Mouse (Mus musculus): ENCODE measurements around the gene Wnk4. TPM values are rescaled to one million over a fixed set of nuclear protein-coding genes. Genes with fewer than 3 reads are reported as not detected.
A peak's percentile ranks its signal among the peaks of the same experiment; 100 is the strongest.

The Wnk4 gene
- polyA plus RNA-seq, 2 experiments: 5.3 to 6.4 TPM

DNA sequence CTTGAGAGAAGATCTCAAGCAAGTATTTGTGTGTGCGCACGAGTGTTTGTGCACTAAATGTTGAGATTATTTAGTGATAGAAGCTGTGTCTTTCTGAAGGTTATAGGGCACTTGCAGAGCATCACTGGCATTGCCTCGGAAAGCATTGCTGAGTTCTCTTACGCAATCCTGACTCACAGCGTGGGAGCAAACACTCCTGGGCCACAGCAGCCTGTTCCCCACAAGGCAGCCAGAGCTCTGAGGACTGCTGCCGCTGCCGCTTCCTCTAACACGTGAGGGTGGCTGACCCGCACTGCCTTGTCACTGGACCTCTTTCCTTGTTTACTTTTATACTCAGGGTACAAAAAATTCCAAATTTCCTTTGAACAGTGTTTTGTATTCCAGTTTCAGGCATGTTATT, 26.9 kb downstream of the Wnk4 start:
- H3K27ac ChIP-seq: no peak overlapping the region
- H3K36me3 ChIP-seq (replicated peaks; ENCODE audit: control insufficient read depth, insufficient read depth, low read depth): peaks cover 46% of the 10 kb centered on the region

DNA sequence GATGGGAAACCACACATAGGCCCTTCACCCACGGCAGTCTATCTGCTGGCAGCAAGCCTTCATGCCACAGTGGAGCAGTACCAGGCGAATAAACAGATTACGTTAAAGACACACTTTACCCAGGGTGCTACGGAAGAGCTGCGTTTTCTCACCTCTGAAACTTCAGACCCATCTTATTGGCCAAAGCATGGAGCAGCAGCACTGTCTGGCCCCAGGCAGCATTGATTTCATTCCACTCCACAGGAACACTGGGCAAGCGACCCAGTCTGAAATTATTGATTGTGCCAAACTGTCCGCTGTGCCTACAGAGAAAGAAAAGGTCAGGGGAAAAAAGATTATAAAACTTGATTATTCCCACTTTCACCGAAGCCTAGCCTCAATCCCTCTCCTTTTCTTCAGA, 30.9 kb downstream of the Wnk4 start:
- no peak overlapping the region for H3K27ac ChIP-seq
- H3K9me3 ChIP-seq (ENCODE audit: control insufficient read depth, low read length): no peaks in the 10 kb centered on the region
- no peak overlapping the region for H3K4me3 ChIP-seq (ENCODE audit: insufficient read depth in 1 of 2, low read depth in 2 of 2, low read length in 2 of 2)
- 83% methylated on average over 8 of the region's 8 CpGs for WGBS (ENCODE audit: insufficient replicate concordance)
- H3K36me3 ChIP-seq (replicated peaks; ENCODE audit: control insufficient read depth, insufficient read depth, low read depth): peaks cover 79% of the 10 kb centered on the region
- ATAC-seq (ENCODE audit: insufficient read depth) (no peak), DNase-seq (ENCODE audit: low read depth in 3 of 3, low spot score in 3 of 3) (no peak)
- TF ChIP-seq EP300 (IDR thresholded peaks at IDR 0.05; ENCODE audit: low read depth): no peak
- TF ChIP-seq CTCF (IDR thresholded peaks at IDR 0.05; ENCODE audit: low read depth): no peak
- H3K9ac ChIP-seq (replicated peaks): no peak overlapping the region
- H3K27me3 ChIP-seq (ENCODE audit: control insufficient read depth, insufficient read depth, low read length): no peaks in the 10 kb centered on the region
- H3K4me2 ChIP-seq (ENCODE audit: low read depth): no peak overlapping the region
- H3K4me1 ChIP-seq (replicated peaks; ENCODE audit: control insufficient read depth in 2 of 2, insufficient read depth in 2 of 2, low read length in 1 of 2): no peaks in the 10 kb centered on the region

More for the DNA sequence above, 26.9 kb downstream of the Wnk4 start:
- peak in 1 of 3 experiments; percentile 25 for DNase-seq (ENCODE audit: low read depth in 3 of 3, low spot score in 3 of 3)
- Histone ChIP-seq H3K9ac (replicated peaks) (no peak overlapping the region), H3K4me2 (ENCODE audit: low read depth) (no peak overlapping the region), H3K4me1 (replicated peaks; ENCODE audit: control insufficient read depth in 2 of 2, insufficient read depth in 2 of 2, low read length in 1 of 2) (no peaks in the 10 kb centered on the region), H3K9me3 (ENCODE audit: control insufficient read depth, low read length) (no peaks in the 10 kb centered on the region), H3K4me3 (ENCODE audit: insufficient read depth in 1 of 2, low read depth in 2 of 2, low read length in 2 of 2) (no peak overlapping the region), H3K27me3 (ENCODE audit: control insufficient read depth, insufficient read depth, low read length) (no peaks in the 10 kb centered on the region)
- TF ChIP-seq CTCF (IDR thresholded peaks at IDR 0.05; ENCODE audit: low read depth) (no peak), EP300 (IDR thresholded peaks at IDR 0.05; ENCODE audit: low read depth) (no peak)
- 69% methylated on average over 9 of the region's 9 CpGs for WGBS (ENCODE audit: insufficient replicate concordance)
- ATAC-seq (ENCODE audit: insufficient read depth): no peak

DNA sequence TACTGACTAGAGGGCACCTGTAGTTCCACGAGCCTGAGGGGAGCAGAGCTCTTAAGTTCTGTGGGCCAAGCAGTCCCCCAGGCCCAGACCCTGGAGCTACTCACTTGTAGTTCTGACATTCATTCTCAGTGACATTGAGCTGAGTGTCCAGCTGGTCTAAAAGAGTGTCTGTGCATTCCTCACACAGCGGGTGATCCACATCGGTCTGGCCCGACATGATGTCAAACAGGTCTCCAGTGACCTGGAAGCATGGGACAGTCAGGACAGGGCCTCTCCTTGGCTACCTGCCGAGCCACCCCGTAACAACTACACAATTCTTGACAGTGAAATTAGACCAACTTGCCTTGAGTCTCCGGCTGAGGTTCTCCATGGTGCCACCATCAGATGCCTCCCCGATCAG, 34.8 kb downstream of the Wnk4 start:
- no peaks in the 10 kb centered on the region for H3K9me3 ChIP-seq (ENCODE audit: control insufficient read depth, low read length)
- no peak overlapping the region for H3K4me2 ChIP-seq (ENCODE audit: low read depth)
- no peak overlapping the region for H3K27ac ChIP-seq
- TF ChIP-seq CTCF (IDR thresholded peaks at IDR 0.05; ENCODE audit: low read depth): no peak
- no peak for TF ChIP-seq EP300 (IDR thresholded peaks at IDR 0.05; ENCODE audit: low read depth)
- H3K4me1 ChIP-seq (replicated peaks; ENCODE audit: control insufficient read depth in 2 of 2, insufficient read depth in 2 of 2, low read length in 1 of 2): peaks cover under 1% of the 10 kb centered on the region in 2 experiments; a peak in 2 of 4 replicates
- 96% methylated on average over 8 of the region's 8 CpGs for WGBS (ENCODE audit: insufficient replicate concordance)
- no peaks in the 10 kb centered on the region for H3K27me3 ChIP-seq (ENCODE audit: control insufficient read depth, insufficient read depth, low read length)
- peaks cover 88% of the 10 kb centered on the region for H3K36me3 ChIP-seq (replicated peaks; ENCODE audit: control insufficient read depth, insufficient read depth, low read depth)
- no peak overlapping the region for H3K9ac ChIP-seq (replicated peaks)
- DNase-seq (ENCODE audit: low read depth in 3 of 3, low spot score in 3 of 3): no peak
- no peak for ATAC-seq (ENCODE audit: insufficient read depth)
- no peak overlapping the region for H3K4me3 ChIP-seq (ENCODE audit: insufficient read depth in 1 of 2, low read depth in 2 of 2, low read length in 2 of 2)

DNA sequence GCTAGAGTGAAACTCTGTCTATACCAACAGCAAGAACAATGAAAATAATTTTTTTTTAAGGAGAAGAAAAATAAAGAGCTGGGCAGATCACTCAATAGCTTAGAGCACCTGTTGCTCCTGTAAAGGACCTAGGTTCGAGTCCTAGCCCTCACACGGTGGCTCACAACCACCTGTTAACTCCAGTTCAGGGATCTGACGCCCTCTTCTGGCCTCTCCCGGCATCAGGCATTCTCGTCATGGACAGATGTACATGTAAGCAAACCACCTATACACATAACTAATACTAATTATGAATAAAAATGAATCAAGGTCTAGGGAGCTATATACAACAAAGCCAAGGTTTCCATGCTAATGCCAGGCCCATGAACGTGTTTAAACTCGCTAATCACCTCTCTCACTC, 40.5 kb downstream of the Wnk4 start:
- H3K36me3 ChIP-seq (replicated peaks; ENCODE audit: control insufficient read depth, insufficient read depth, low read depth): peaks cover 39% of the 10 kb centered on the region
- no peak for TF ChIP-seq EP300 (IDR thresholded peaks at IDR 0.05; ENCODE audit: low read depth)
- peak; percentile 78 for TF ChIP-seq CTCF (IDR thresholded peaks at IDR 0.05; ENCODE audit: low read depth)
- 56% methylated on average over 7 of the region's 7 CpGs for WGBS (ENCODE audit: insufficient replicate concordance)
- H3K27ac ChIP-seq: no peak overlapping the region
- H3K27me3 ChIP-seq (ENCODE audit: control insufficient read depth, insufficient read depth, low read length): no peaks in the 10 kb centered on the region
- DNase-seq (ENCODE audit: low read depth in 3 of 3, low spot score in 3 of 3) (peak in 2 of 3 experiments; percentile 25 to 45), ATAC-seq (ENCODE audit: insufficient read depth) (no peak)
- H3K4me3 ChIP-seq (ENCODE audit: insufficient read depth in 1 of 2, low read depth in 2 of 2, low read length in 2 of 2): peak overlapping the region; percentile 72 to 90
- H3K9ac ChIP-seq (replicated peaks): peak overlapping the region; percentile 94
- no peaks in the 10 kb centered on the region for H3K9me3 ChIP-seq (ENCODE audit: control insufficient read depth, low read length)
- H3K4me2 ChIP-seq (ENCODE audit: low read depth): peak overlapping the region; percentile 73
- H3K4me1 ChIP-seq (replicated peaks; ENCODE audit: control insufficient read depth in 2 of 2, insufficient read depth in 2 of 2, low read length in 1 of 2): peaks cover 12 to 16% of the 10 kb centered on the region in 2 experiments

DNA sequence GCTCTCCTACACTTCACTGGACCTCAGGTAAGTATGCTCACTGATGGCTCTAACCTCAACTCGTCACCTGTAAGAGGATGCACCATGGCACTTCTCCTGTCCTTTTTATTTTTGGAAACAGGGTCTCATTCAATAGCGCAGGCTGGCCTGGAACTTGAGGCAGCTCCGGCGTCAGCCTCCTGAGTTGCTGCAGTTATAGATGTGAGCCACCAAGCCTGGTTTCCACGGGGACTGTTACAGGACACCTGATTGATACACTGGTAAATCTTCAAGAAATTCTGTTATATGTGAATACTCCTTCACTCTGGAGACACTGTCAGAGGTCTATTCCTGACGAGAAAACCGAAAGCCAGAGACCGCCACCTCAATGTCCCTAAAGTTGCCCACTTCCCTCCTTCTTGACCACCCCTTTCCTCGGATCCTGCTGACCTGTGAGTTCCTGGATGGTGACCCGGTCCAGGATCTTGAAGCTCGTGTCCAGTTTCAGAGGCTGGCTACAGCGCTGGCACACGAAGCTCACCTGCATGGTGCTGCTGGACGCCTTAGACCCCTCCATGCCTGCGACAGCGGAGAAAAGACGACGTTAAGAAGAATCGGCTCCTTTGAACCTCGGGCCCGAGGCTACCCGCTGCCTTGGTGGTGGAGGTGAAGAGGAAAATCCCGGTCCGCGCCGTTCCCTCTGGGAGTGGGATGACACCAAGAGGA, 41.1 kb downstream of the Wnk4 start:
- peaks cover 12 to 16% of the 10 kb centered on the region in 2 experiments for H3K4me1 ChIP-seq (replicated peaks; ENCODE audit: control insufficient read depth in 2 of 2, insufficient read depth in 2 of 2, low read length in 1 of 2)
- peak overlapping the region; percentile 73 for H3K4me2 ChIP-seq (ENCODE audit: low read depth)
- H3K27ac ChIP-seq: peak overlapping the region; percentile 56
- no peak for DNase-seq (ENCODE audit: low read depth in 3 of 3, low spot score in 3 of 3)
- peak overlapping the region; percentile 72 to 90 for H3K4me3 ChIP-seq (ENCODE audit: insufficient read depth in 1 of 2, low read depth in 2 of 2, low read length in 2 of 2)
- no peak for TF ChIP-seq CTCF (IDR thresholded peaks at IDR 0.05; ENCODE audit: low read depth)
- no peak for TF ChIP-seq EP300 (IDR thresholded peaks at IDR 0.05; ENCODE audit: low read depth)
- WGBS (ENCODE audit: insufficient replicate concordance): 8% methylated on average over 26 of the region's 26 CpGs
- H3K36me3 ChIP-seq (replicated peaks; ENCODE audit: control insufficient read depth, insufficient read depth, low read depth): peaks cover 35% of the 10 kb centered on the region
- no peaks in the 10 kb centered on the region for H3K27me3 ChIP-seq (ENCODE audit: control insufficient read depth, insufficient read depth, low read length)
- peak; percentile 60 for ATAC-seq (ENCODE audit: insufficient read depth)
- H3K9ac ChIP-seq (replicated peaks): peak overlapping the region; percentile 94
- no peaks in the 10 kb centered on the region for H3K9me3 ChIP-seq (ENCODE audit: control insufficient read depth, low read length)

All from liver, embryonic 14.5 days (tissue).